Mouse (Mus musculus): ENCODE measurements around the gene Rassf4. TPM values are rescaled to one million over a fixed set of nuclear protein-coding genes. Genes with fewer than 3 reads are reported as not detected.

The Rassf4 gene
- total and polyA plus RNA-seq, 3 experiments = 0.08 TPM; not detected in 1

- Histone ChIP-seq H3K36me3 (ENCODE audit: control insufficient read depth in 1 of 2, insufficient read depth in 2 of 2, low read length in 2 of 2) (no peaks in the 10 kb centered on the region), H3K27ac (ENCODE audit: control insufficient read depth, low read depth, low read length) (no peak overlapping the region), H3K9me3 (replicated peaks; ENCODE audit: insufficient read depth, low read length) (no peaks in the 10 kb centered on the region), H3K4me3 (ENCODE audit: control insufficient read depth in 1 of 2, insufficient read depth in 1 of 2, low read depth in 2 of 2, low read length in 2 of 2) (no peak overlapping the region), H3K4me1 (ENCODE audit: control insufficient read depth in 1 of 2, insufficient read depth in 2 of 2, low read length in 2 of 2) (no peaks in the 10 kb centered on the region), H3K27me3 (ENCODE audit: control insufficient read depth in 1 of 2, insufficient read depth in 2 of 2, low read length in 2 of 2) (no peaks in the 10 kb centered on the region), H3K9ac (ENCODE audit: control insufficient read depth, low read depth, low read length, poor library complexity, severe bottlenecking) (no peak overlapping the region), H3K79me2 (ENCODE audit: control insufficient read depth, insufficient read depth, low read length, poor library complexity) (no peaks in the 10 kb centered on the region)
- no peak for TF ChIP-seq NRF1 (IDR thresholded peaks at IDR 0.05; ENCODE audit: insufficient read depth, low read depth, low read length, poor library complexity, severe bottlenecking)
- TF ChIP-seq SIN3A (IDR thresholded peaks at IDR 0.05; ENCODE audit: low read length) = no peak
- no peak for TF ChIP-seq JUND (IDR thresholded peaks at IDR 0.05; ENCODE audit: low read depth, low read length)
- TF ChIP-seq MAZ (IDR thresholded peaks at IDR 0.05; ENCODE audit: low read depth, low read length) = no peak
- no peak for TF ChIP-seq TCF12 (IDR thresholded peaks at IDR 0.05; ENCODE audit: low read depth, low read length)
- TF ChIP-seq ZC3H11A (IDR thresholded peaks at IDR 0.05; ENCODE audit: low read depth, low read length) = no peak
- no peak for TF ChIP-seq CTCF (IDR thresholded peaks at IDR 0.05 in 2 of 3, conservative IDR thresholded peaks at IDR 0.05 in 1 of 3; ENCODE audit: control insufficient read depth in 1 of 3, insufficient read depth in 1 of 3, low read depth in 2 of 3, low read length in 3 of 3, poor library complexity in 1 of 3, severe bottlenecking in 1 of 3)
- TF ChIP-seq NELFE (IDR thresholded peaks at IDR 0.05; ENCODE audit: low read depth, low read length) = no peak
- TF ChIP-seq MXI1 (IDR thresholded peaks at IDR 0.05; ENCODE audit: low read depth, low read length) = no peak
- no peak for TF ChIP-seq GABPA (IDR thresholded peaks at IDR 0.05; ENCODE audit: low read depth, low read length)
- DNase-seq (ENCODE audit: low read depth, low spot score) = no peak
These were observed 2.0 kb downstream of the Rassf4 start for GRCm38 (mm10) chr6:116671768-116672167.

DNA sequence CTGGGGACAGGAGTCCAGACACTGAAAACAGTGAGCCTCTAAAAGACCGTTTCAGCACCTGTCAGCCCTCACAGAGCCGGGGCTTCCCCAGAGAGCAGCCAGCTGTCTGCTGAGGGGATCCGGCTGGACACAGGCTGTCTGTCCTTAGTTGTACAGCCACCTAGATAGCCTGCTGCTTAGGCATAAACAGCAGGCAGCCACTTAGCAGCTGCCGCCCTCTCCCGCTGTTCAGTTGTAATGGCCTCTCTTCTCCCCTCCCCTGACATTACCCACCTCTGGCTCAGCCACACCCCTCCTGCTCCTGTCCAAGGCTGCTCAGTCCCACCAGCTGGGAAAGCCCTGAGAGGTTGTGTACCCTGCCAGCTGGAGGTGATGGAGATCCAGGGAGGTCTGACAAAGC, 2.7 kb downstream of the Rassf4 start:
- Histone ChIP-seq H3K79me2 (ENCODE audit: control insufficient read depth, insufficient read depth, low read length, poor library complexity) (no peaks in the 10 kb centered on the region), H3K9ac (ENCODE audit: control insufficient read depth, low read depth, low read length, poor library complexity, severe bottlenecking) (no peak overlapping the region), H3K4me1 (ENCODE audit: control insufficient read depth in 1 of 2, insufficient read depth in 2 of 2, low read length in 2 of 2) (no peaks in the 10 kb centered on the region), H3K27ac (ENCODE audit: control insufficient read depth, low read depth, low read length) (no peak overlapping the region), H3K9me3 (replicated peaks; ENCODE audit: insufficient read depth, low read length) (no peaks in the 10 kb centered on the region), H3K4me3 (ENCODE audit: control insufficient read depth in 1 of 2, insufficient read depth in 1 of 2, low read depth in 2 of 2, low read length in 2 of 2) (no peak overlapping the region), H3K36me3 (ENCODE audit: control insufficient read depth in 1 of 2, insufficient read depth in 2 of 2, low read length in 2 of 2) (no peaks in the 10 kb centered on the region), H3K27me3 (ENCODE audit: control insufficient read depth in 1 of 2, insufficient read depth in 2 of 2, low read length in 2 of 2) (no peaks in the 10 kb centered on the region)
- TF ChIP-seq GATA1 (IDR thresholded peaks at IDR 0.05; ENCODE audit: low read depth, low read length) (no peak), TCF12 (IDR thresholded peaks at IDR 0.05; ENCODE audit: low read depth, low read length) (no peak)
- DNase-seq (ENCODE audit: low read depth, low spot score) = no peak

DNA sequence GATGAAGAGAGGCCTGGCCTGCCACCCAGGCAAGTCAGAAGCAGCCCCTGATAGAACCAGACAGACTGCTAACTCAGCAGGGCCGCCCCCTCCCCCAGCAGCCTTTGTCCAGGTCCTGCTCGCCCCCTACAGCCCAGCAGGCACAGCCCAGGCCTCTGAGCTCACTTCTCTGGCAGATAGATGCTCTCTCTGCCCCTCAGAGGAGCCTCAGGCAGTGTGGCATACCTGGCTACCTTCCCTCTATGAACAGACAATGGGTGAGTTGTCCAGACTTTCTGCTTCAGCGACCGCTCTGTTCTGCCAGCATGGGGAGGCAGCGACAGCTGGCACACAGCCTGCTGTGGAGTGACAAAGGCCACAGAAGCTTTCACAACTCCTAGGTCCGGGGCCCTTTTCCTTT, 3.6 kb downstream of the Rassf4 start:
- no peak for DNase-seq (ENCODE audit: low read depth, low spot score)
- Histone ChIP-seq H3K9ac (ENCODE audit: control insufficient read depth, low read depth, low read length, poor library complexity, severe bottlenecking) (no peak overlapping the region), H3K79me2 (ENCODE audit: control insufficient read depth, insufficient read depth, low read length, poor library complexity) (no peaks in the 10 kb centered on the region), H3K36me3 (ENCODE audit: control insufficient read depth in 1 of 2, insufficient read depth in 2 of 2, low read length in 2 of 2) (no peaks in the 10 kb centered on the region), H3K27ac (ENCODE audit: control insufficient read depth, low read depth, low read length) (no peak overlapping the region), H3K27me3 (ENCODE audit: control insufficient read depth in 1 of 2, insufficient read depth in 2 of 2, low read length in 2 of 2) (no peaks in the 10 kb centered on the region), H3K4me1 (ENCODE audit: control insufficient read depth in 1 of 2, insufficient read depth in 2 of 2, low read length in 2 of 2) (no peaks in the 10 kb centered on the region), H3K9me3 (replicated peaks; ENCODE audit: insufficient read depth, low read length) (no peaks in the 10 kb centered on the region), H3K4me3 (ENCODE audit: control insufficient read depth in 1 of 2, insufficient read depth in 1 of 2, low read depth in 2 of 2, low read length in 2 of 2) (no peak overlapping the region)
- no peak for TF ChIP-seq TCF12 (IDR thresholded peaks at IDR 0.05; ENCODE audit: low read depth, low read length)
- no peak for TF ChIP-seq ZNF384 (IDR thresholded peaks at IDR 0.05; ENCODE audit: low read depth, low read length)
- no peak for TF ChIP-seq BHLHE40 (IDR thresholded peaks at IDR 0.05; ENCODE audit: borderline replicate concordance, low read depth, low read length)
- no peak for TF ChIP-seq CHD2 (IDR thresholded peaks at IDR 0.05; ENCODE audit: low read length)
- no peak for TF ChIP-seq MXI1 (IDR thresholded peaks at IDR 0.05; ENCODE audit: low read depth, low read length)
- TF ChIP-seq ELF1 (IDR thresholded peaks at IDR 0.05; ENCODE audit: low read depth, low read length) = no peak
- TF ChIP-seq NELFE (IDR thresholded peaks at IDR 0.05; ENCODE audit: low read depth, low read length) = no peak
- no peak for TF ChIP-seq CTCF (IDR thresholded peaks at IDR 0.05 in 2 of 3, conservative IDR thresholded peaks at IDR 0.05 in 1 of 3; ENCODE audit: control insufficient read depth in 1 of 3, insufficient read depth in 1 of 3, low read depth in 2 of 3, low read length in 3 of 3, poor library complexity in 1 of 3, severe bottlenecking in 1 of 3)
- TF ChIP-seq MAZ (IDR thresholded peaks at IDR 0.05; ENCODE audit: low read depth, low read length) = no peak
- no peak for TF ChIP-seq GATA1 (IDR thresholded peaks at IDR 0.05; ENCODE audit: low read depth, low read length)
- TF ChIP-seq MAX (IDR thresholded peaks at IDR 0.05; ENCODE audit: low read length) = no peak
- no peak for TF ChIP-seq SMC3 (IDR thresholded peaks at IDR 0.05; ENCODE audit: low read depth, low read length)
- no peak for TF ChIP-seq KAT2A (conservative IDR thresholded peaks at IDR 0.05; ENCODE audit: low read depth, low read length)

Data from MEL (cell line).